Mouse (Mus musculus): ENCODE data around the gene Cpne2. TPM values are rescaled to one million over a fixed set of nuclear protein-coding genes. Genes with fewer than 3 reads are reported as not detected.
A peak's percentile ranks its signal among the peaks of the same experiment; 100 is the strongest.

Gene Cpne2
- 21.1 and 29.2 TPM in 2 replicates for polyA plus RNA-seq (2015; fragmentation: Nextera tagmentation; extraction: Ambion mirVana)

DNA sequence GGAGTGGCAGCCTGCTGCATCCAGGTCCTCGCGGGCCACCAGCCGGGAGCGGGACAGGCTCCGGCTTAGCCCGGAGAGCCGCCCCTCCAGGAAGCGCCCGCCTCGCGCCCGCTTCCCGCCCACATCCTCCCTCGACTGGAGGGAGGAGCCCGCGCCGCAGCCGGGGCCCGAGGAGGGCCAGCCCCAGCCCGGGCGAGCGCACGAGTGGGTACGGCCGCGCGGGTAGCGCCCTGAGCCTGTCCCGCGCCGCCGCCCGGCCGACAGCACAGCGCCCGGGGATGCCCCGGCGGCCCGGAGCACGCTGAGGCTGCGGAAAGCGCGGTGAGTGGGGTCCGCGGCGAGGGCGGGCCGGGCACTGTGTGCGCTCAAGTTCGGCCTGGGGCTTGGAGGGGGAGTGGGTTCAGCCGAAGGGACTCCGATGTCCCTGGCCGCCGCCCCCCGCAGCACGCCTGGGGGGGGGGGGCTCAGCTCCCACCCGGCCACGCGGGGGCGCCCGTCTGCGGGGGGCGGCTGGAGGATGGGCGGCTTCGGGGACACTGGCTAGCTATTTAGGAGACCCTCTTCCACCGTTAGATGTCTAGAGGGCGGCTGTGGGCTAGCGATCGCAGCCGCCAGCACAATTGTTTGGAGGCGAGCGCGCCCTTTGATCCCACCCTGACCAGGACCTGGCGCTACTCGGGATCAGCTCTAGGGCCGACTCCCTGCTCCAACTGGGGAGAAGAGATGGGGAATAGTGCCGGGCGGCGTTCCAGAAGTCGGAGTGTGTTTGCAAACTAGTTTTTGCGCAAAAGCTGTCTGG lies at the start of gene Cpne2:
Gene Cpne2 (plus strand): TSS at position 118 of the 799 bp plus-strand sequence.
- peak within 1 kb of the TSS; percentile 66 for H3K4me3 ChIP-seq (replicated peaks; ENCODE audit: low read length)
- peak within 1 kb of the TSS; percentile 84 for H3K4me2 ChIP-seq (ENCODE audit: low read length)
- no peaks in the 10 kb centered on the region for H3K9me3 ChIP-seq (ENCODE audit: control insufficient read depth, low read length)
- peaks cover 32% of the 10 kb centered on the region for H3K4me1 ChIP-seq (replicated peaks; ENCODE audit: control insufficient read depth, insufficient read depth, low read length)
- ATAC-seq, result peak; percentile 86
- H3K27ac ChIP-seq (ENCODE audit: low read length), result peak within 1 kb of the TSS; percentile 31
- H3K36me3 ChIP-seq (ENCODE audit: control insufficient read depth, insufficient read depth), result no peaks in the 10 kb centered on the region
- under 1% methylated on average over 75 of the region's 81 CpGs for WGBS
- H3K9ac ChIP-seq (replicated peaks; ENCODE audit: low read depth, low read length), result peak within 1 kb of the TSS; percentile 63
- H3K27me3 ChIP-seq (replicated peaks; ENCODE audit: control insufficient read depth, insufficient read depth, low read length), result no peaks in the 10 kb centered on the region

DNA sequence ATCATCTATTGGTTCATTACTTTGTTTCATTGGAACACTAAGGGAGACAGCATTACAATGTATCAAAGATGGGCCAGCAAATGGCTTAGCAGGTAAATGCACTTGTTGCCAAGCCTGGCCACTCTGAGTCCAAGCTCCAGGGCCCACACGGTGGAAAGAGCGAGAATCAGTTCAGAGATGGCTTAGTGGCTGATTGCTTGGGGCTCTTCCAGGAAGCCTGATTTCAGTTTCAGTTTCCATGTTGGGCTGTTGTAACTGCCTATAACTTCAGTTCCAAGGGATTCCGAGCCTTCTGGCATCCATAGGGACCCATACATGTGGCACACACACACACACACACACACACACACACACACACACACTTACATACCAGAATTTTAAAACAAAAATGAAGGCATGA lies 47.5 kb upstream of the Cpne2 start:
- no peak overlapping the region for H3K9ac ChIP-seq (replicated peaks; ENCODE audit: low read depth, low read length)
- H3K27me3 ChIP-seq (replicated peaks; ENCODE audit: control insufficient read depth, insufficient read depth, low read length), result no peaks in the 10 kb centered on the region
- WGBS, result 79% methylated on average over 3 of the region's 3 CpGs
- H3K4me2 ChIP-seq (ENCODE audit: low read length), result no peak overlapping the region
- no peak overlapping the region for H3K4me3 ChIP-seq (replicated peaks; ENCODE audit: low read length)
- no peak for ATAC-seq
- H3K36me3 ChIP-seq (ENCODE audit: control insufficient read depth, insufficient read depth), result no peaks in the 10 kb centered on the region
- no peaks in the 10 kb centered on the region for H3K9me3 ChIP-seq (ENCODE audit: control insufficient read depth, low read length)
- no peaks in the 10 kb centered on the region for H3K4me1 ChIP-seq (replicated peaks; ENCODE audit: control insufficient read depth, insufficient read depth, low read length)
- no peak overlapping the region for H3K27ac ChIP-seq (ENCODE audit: low read length)

DNA sequence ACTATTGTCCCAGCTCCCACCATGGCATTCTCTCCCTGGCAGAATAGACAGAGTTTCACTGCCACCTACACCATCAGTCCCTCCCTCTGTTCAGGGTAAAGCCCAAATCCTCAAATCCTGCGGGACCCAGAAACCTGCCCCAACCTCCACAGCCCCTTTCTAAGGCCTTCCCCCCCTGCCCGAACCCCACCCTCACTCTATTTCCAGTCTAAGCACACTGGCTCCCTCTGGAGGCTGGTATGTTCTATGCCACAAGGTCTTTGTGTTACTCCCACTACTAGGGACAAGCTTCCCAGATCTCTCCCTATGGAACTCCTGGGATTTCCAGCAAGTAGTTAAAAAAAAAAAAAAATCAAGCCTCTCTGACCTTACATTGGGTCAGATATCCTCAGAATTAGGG lies 46.9 kb upstream of the Cpne2 start:
- no peak overlapping the region for H3K9ac ChIP-seq (replicated peaks; ENCODE audit: low read depth, low read length)
- H3K4me3 ChIP-seq (replicated peaks; ENCODE audit: low read length), result no peak overlapping the region
- no peaks in the 10 kb centered on the region for H3K27me3 ChIP-seq (replicated peaks; ENCODE audit: control insufficient read depth, insufficient read depth, low read length)
- WGBS, result 10% methylated on average over 2 of the region's 2 CpGs
- H3K36me3 ChIP-seq (ENCODE audit: control insufficient read depth, insufficient read depth), result no peaks in the 10 kb centered on the region
- no peak overlapping the region for H3K27ac ChIP-seq (ENCODE audit: low read length)
- no peaks in the 10 kb centered on the region for H3K4me1 ChIP-seq (replicated peaks; ENCODE audit: control insufficient read depth, insufficient read depth, low read length)
- no peak overlapping the region for H3K4me2 ChIP-seq (ENCODE audit: low read length)
- H3K9me3 ChIP-seq (ENCODE audit: control insufficient read depth, low read length), result no peaks in the 10 kb centered on the region
- no peak for ATAC-seq

DNA sequence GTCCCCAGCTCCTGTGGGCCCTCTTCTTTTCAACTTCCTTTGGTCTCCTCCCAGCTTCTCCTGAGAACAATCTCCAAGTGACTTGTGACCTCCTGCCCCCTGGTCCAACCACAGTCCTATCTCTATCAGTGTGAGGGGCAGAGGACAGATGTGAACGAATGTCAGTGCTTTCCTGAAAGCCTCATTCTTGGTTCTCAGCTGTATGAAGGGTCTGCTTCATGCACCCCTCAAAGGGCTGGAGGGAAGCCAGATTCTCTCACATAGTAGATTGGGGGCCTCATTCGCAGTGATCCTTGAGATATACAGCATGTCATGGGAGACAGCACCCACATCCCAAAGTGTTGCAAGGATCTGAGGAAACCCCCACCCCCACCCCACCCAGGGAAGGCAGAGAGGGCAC lies 44.8 kb upstream of the Cpne2 start:
- Histone ChIP-seq H3K9ac (replicated peaks; ENCODE audit: low read depth, low read length) (no peak overlapping the region), H3K27ac (ENCODE audit: low read length) (no peak overlapping the region), H3K27me3 (replicated peaks; ENCODE audit: control insufficient read depth, insufficient read depth, low read length) (no peaks in the 10 kb centered on the region), H3K36me3 (ENCODE audit: control insufficient read depth, insufficient read depth) (no peaks in the 10 kb centered on the region), H3K4me2 (ENCODE audit: low read length) (no peak overlapping the region), H3K4me1 (replicated peaks; ENCODE audit: control insufficient read depth, insufficient read depth, low read length) (peaks cover 9% of the 10 kb centered on the region), H3K9me3 (ENCODE audit: control insufficient read depth, low read length) (no peaks in the 10 kb centered on the region), H3K4me3 (replicated peaks; ENCODE audit: low read length) (no peak overlapping the region)
- ATAC-seq, result no peak
- WGBS, result 70% methylated on average over 2 of the region's 2 CpGs

DNA sequence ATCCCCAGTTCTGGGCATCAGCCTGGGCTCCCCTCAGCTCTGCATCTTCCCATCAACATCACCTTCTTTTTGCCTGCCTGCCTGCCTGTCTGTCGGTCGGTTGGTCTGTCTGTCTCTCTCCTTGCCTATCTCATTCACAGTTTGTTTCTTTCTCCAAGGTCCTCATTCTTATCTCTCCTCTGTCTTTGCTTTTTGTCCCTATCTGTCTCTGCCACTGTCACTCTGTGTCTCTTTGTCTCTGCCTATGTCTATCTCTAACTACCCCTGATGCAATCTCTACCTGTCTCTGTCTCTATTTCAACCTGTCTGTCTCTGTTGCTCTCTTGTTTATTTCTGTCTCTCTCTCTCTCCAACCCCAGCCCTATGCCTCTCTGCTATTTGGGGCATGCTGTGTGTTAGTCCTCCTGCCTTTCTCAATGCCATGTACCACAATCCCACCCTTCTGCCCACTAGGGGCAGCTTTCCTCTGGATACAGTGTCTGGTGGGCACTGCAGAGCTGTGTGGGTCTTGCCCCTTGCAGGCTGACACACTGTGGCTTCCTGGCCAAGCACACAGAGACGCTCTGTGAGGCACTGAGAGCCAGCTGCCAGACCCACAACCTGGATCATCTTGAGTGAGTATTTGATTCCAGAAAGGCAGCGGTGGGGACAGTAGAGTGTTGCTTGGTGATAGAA lies 42.8 kb upstream of the Cpne2 start:
- no peak overlapping the region for H3K4me2 ChIP-seq (ENCODE audit: low read length)
- ATAC-seq, result no peak
- no peak overlapping the region for H3K9ac ChIP-seq (replicated peaks; ENCODE audit: low read depth, low read length)
- H3K4me3 ChIP-seq (replicated peaks; ENCODE audit: low read length), result no peak overlapping the region
- H3K27ac ChIP-seq (ENCODE audit: low read length), result no peak overlapping the region
- peaks cover 9% of the 10 kb centered on the region for H3K4me1 ChIP-seq (replicated peaks; ENCODE audit: control insufficient read depth, insufficient read depth, low read length)
- 73% methylated on average over 4 of the region's 4 CpGs for WGBS
- H3K36me3 ChIP-seq (ENCODE audit: control insufficient read depth, insufficient read depth), result no peaks in the 10 kb centered on the region
- H3K9me3 ChIP-seq (ENCODE audit: control insufficient read depth, low read length), result no peaks in the 10 kb centered on the region
- H3K27me3 ChIP-seq (replicated peaks; ENCODE audit: control insufficient read depth, insufficient read depth, low read length), result no peaks in the 10 kb centered on the region

DNA sequence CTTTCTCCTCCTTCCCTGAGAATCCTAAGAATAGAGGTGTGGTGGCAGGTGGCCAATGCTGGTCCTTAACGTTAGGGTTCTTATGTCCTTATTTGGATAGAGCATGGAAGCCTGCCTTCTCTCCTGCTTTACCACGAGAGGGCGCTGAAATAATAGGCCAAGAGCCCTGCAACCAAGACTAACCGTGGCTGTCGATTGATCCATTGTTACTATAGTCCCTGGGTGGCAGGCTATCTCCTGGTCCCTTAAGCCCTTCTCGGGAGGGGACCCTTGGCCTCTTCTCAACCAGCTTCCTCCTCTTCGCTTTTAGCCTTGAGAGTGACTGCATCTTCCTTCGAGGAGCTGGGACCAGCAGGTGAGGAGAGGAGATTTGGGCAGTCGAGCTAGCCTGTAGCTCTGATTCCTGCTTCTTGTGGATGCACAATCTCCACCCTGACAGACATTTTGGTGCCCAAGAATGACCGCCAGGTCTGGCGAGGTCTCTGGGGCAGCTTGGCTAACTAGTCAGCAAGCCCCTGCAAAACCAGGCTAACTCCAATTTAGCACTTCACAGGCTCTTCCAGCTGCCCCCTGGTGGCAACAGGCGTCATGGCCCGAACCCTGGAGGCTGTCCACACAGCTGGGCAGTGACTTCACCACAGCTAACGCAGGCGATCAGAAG lies 40.6 kb upstream of the Cpne2 start:
- ATAC-seq, result peak; percentile 93
- no peak overlapping the region for H3K27ac ChIP-seq (ENCODE audit: low read length)

DNA sequence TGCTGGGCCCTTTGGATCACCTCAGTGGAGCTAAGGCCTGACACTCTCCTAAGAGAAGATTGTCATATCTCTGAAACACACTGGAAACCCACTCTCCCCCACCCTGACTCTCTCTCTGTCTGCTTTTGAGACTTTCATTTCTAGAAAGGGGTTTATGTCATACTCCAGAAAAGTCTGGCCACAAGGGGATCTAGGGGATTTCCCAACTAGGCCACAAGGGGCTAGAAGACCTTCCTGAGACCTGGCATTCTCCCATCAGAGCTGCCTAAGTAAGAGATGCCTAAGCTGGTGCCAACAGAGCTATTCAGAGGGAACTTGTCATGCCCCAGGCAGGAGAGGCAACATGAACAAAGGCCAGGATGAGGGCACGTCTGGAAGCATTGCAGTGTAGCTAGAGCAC lies 39.5 kb upstream of the Cpne2 start:
- Histone ChIP-seq H3K27me3 (replicated peaks; ENCODE audit: control insufficient read depth, insufficient read depth, low read length) (no peaks in the 10 kb centered on the region), H3K27ac (ENCODE audit: low read length) (no peak overlapping the region), H3K36me3 (ENCODE audit: control insufficient read depth, insufficient read depth) (no peaks in the 10 kb centered on the region), H3K9me3 (ENCODE audit: control insufficient read depth, low read length) (no peaks in the 10 kb centered on the region), H3K4me3 (replicated peaks; ENCODE audit: low read length) (no peak overlapping the region), H3K9ac (replicated peaks; ENCODE audit: low read depth, low read length) (no peak overlapping the region), H3K4me1 (replicated peaks; ENCODE audit: control insufficient read depth, insufficient read depth, low read length) (peaks cover 9% of the 10 kb centered on the region), H3K4me2 (ENCODE audit: low read length) (no peak overlapping the region)
- WGBS, result 30% methylated on average over 1 of the region's 1 CpGs
- ATAC-seq, result no peak

More for the DNA sequence above, 40.6 kb upstream of the Cpne2 start:
- peak overlapping the region; percentile 38 for H3K4me3 ChIP-seq (replicated peaks; ENCODE audit: low read length)
- WGBS, result 2% methylated on average over 15 of the region's 15 CpGs
- no peaks in the 10 kb centered on the region for H3K9me3 ChIP-seq (ENCODE audit: control insufficient read depth, low read length)
- peak overlapping the region; percentile 68 for H3K4me2 ChIP-seq (ENCODE audit: low read length)
- H3K27me3 ChIP-seq (replicated peaks; ENCODE audit: control insufficient read depth, insufficient read depth, low read length), result no peaks in the 10 kb centered on the region
- peak overlapping the region; percentile 53 for H3K9ac ChIP-seq (replicated peaks; ENCODE audit: low read depth, low read length)
- no peaks in the 10 kb centered on the region for H3K36me3 ChIP-seq (ENCODE audit: control insufficient read depth, insufficient read depth)
- H3K4me1 ChIP-seq (replicated peaks; ENCODE audit: control insufficient read depth, insufficient read depth, low read length), result peaks cover 9% of the 10 kb centered on the region

DNA sequence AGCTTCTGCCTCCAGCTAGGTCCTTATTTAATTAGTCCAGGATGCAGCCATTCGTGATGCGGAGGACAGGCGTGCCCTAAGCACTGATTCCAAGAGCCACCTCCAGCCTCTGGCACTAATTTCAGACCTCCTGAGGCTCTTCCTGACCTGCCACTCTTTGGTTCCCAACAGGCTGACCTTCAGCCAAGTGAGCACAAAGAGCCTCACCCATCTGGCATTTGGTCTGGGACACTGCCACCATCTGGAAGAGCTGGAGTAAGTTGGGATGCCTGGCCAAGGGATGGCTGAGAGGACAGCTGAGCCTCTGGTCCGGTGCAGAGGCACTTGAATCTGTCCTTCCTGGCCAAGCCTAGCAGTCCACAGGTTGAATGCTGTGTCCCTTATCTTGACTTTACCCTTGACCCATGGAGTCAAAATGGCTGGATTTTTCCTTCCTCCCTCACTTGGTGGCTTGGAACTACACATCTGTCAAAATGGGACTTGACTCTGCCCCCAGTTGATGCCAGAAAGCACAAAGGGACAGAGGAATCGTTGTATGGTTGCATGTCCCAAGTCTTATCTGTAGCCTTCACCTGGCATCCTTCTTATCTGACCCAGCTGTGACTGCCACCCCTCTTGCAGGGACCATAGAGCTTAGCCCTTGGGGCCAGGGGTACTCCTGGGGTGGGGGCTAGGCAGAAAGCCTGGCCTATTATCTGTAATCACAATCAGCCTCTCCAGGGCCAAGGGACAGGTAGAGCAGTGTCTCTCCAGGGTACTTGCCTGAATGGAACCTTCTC lies 17.2 kb upstream of the Cpne2 start:
- H3K4me3 ChIP-seq (replicated peaks; ENCODE audit: low read length), result no peak overlapping the region
- no peaks in the 10 kb centered on the region for H3K9me3 ChIP-seq (ENCODE audit: control insufficient read depth, low read length)
- no peak overlapping the region for H3K4me2 ChIP-seq (ENCODE audit: low read length)
- no peak for ATAC-seq
- no peak overlapping the region for H3K9ac ChIP-seq (replicated peaks; ENCODE audit: low read depth, low read length)
- H3K36me3 ChIP-seq (ENCODE audit: control insufficient read depth, insufficient read depth), result no peaks in the 10 kb centered on the region
- H3K27me3 ChIP-seq (replicated peaks; ENCODE audit: control insufficient read depth, insufficient read depth, low read length), result no peaks in the 10 kb centered on the region
- H3K4me1 ChIP-seq (replicated peaks; ENCODE audit: control insufficient read depth, insufficient read depth, low read length), result no peaks in the 10 kb centered on the region
- WGBS, result 42% methylated on average over 5 of the region's 5 CpGs
- H3K27ac ChIP-seq (ENCODE audit: low read length), result no peak overlapping the region

DNA sequence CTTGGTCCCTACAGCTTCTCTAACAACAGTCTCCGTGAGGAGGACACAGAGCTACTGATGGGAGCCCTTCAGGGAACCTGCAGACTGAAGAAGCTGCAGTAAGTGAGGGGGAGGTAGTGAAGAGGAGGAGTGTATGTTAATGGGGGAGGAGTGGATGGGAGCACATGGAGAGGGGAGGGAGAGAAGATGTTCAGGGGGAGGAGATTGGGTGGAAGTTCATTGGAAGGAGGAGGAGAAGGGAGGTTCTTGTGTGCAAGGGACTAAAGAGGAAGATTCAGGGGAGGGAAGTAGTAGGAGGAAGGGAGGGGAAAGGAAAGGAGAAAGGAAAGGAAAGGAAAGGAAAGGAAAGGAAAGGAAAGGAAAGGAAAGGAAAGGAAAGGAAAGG lies 16.6 kb upstream of the Cpne2 start:
- no peak for ATAC-seq
- Histone ChIP-seq H3K27me3 (replicated peaks; ENCODE audit: control insufficient read depth, insufficient read depth, low read length) (no peaks in the 10 kb centered on the region), H3K4me3 (replicated peaks; ENCODE audit: low read length) (no peak overlapping the region), H3K9ac (replicated peaks; ENCODE audit: low read depth, low read length) (no peak overlapping the region), H3K9me3 (ENCODE audit: control insufficient read depth, low read length) (no peaks in the 10 kb centered on the region), H3K4me1 (replicated peaks; ENCODE audit: control insufficient read depth, insufficient read depth, low read length) (no peaks in the 10 kb centered on the region), H3K36me3 (ENCODE audit: control insufficient read depth, insufficient read depth) (no peaks in the 10 kb centered on the region), H3K4me2 (ENCODE audit: low read length) (no peak overlapping the region), H3K27ac (ENCODE audit: low read length) (no peak overlapping the region)
- 52% methylated on average over 1 of the region's 1 CpGs for WGBS
